Mouse (Mus musculus) MEL (cell line): ENCODE measurements at regions not wholly inside any gene's neighbourhood (a gene's known extent, or its start where the extent isn't known, plus 50 kb on each side); places are given as distances from the start of the nearest gene placed in this dataset.
A peak's percentile ranks its signal among the peaks of the same experiment; 100 is the strongest.

ENCODE experiments used
- DNase-seq: peaks from one replicate; pipeline ENCODE4 v3.0.0; 2011; ENCODE audit warnings: low read depth, low spot score
- H3K27ac ChIP-seq: 2 replicates; pipeline ENCODE4 v1.5.1; 2012; ENCODE audit warnings: low read depth, mild to moderate bottlenecking, control low read depth, low read length, moderate library complexity; ENCODE audit not compliant: control insufficient read depth
- H3K27me3 ChIP-seq, 2 experiments: fragments of 150-350 bp in 1 of 2; sonication (generic) in 1 of 2; 2 replicates each; pipeline ENCODE4 v1.6.1; 2012; ENCODE audit warnings: low read length in 2 of 2, mild to moderate bottlenecking in 2 of 2, improper control_type of control experiment in 1 of 2, moderate library complexity in 1 of 2; ENCODE audit not compliant: insufficient read depth in 2 of 2, control insufficient read depth in 1 of 2
- H3K36me3 ChIP-seq, 2 experiments: 2 replicates each; pipeline ENCODE4 v1.6.1; 2012 to 2014; ENCODE audit warnings: low read length in 2 of 2, improper control_type of control experiment in 1 of 2, inconsistent platforms in 1 of 2, mild to moderate bottlenecking in 1 of 2; ENCODE audit not compliant: insufficient read depth in 2 of 2, control insufficient read depth in 1 of 2
- H3K4me1 ChIP-seq, 2 experiments: fragments of 150-350 bp in 1 of 2; sonication (generic) in 1 of 2; 2 replicates each; pipeline ENCODE4 v1.6.1; 2012; ENCODE audit warnings: low read length in 2 of 2, improper control_type of control experiment in 1 of 2, mild to moderate bottlenecking in 1 of 2; ENCODE audit not compliant: insufficient read depth in 2 of 2, control insufficient read depth in 1 of 2
- H3K4me3 ChIP-seq, 2 experiments: fragments of 150-350 bp in 1 of 2; sonication (generic) in 1 of 2; 2 replicates each; pipeline ENCODE4 v1.5.1; 2012; ENCODE audit warnings: low read depth in 2 of 2, low read length in 2 of 2, mild to moderate bottlenecking in 2 of 2, moderate library complexity in 2 of 2, control low read depth in 1 of 2, improper control_type of control experiment in 1 of 2; ENCODE audit not compliant: control insufficient read depth in 1 of 2, insufficient read depth in 1 of 2
- H3K79me2 ChIP-seq: 2 replicates; pipeline ENCODE4 v1.6.1; 2012; ENCODE audit warnings: mild to moderate bottlenecking, low read length, moderate library complexity; ENCODE audit not compliant: control insufficient read depth, poor library complexity, insufficient read depth
- H3K9ac ChIP-seq: 2 replicates; pipeline ENCODE4 v1.6.1; 2012; ENCODE audit warnings: low read depth, mild to moderate bottlenecking, control low read depth, low read length, moderate library complexity; ENCODE audit not compliant: control insufficient read depth, poor library complexity, severe bottlenecking
- H3K9me3 ChIP-seq: fragments of 150-350 bp; sonication (generic); replicated peaks from 2 replicates; pipeline ENCODE4 v1.6.1; 2012; ENCODE audit warnings: mild to moderate bottlenecking, low read length, improper control_type of control experiment, moderate library complexity; ENCODE audit not compliant: insufficient read depth
- CTCF ChIP-seq, 3 experiments: IDR thresholded peaks in 2 of 3; conservative IDR thresholded peaks in 1 of 3; 2 replicates each; pipeline ENCODE4 v1.5.1; 2011 to 2012; ENCODE audit warnings: low read length in 3 of 3, low read depth in 2 of 3, mild to moderate bottlenecking in 2 of 3, improper control_type of control experiment in 1 of 3, inconsistent platforms in 1 of 3, mixed read lengths in 1 of 3, moderate library complexity in 1 of 3; ENCODE audit not compliant: control insufficient read depth in 1 of 3, insufficient read depth in 1 of 3, poor library complexity in 1 of 3, severe bottlenecking in 1 of 3
- ELF1 ChIP-seq: IDR thresholded peaks from 2 replicates; pipeline ENCODE4 v1.6.1; 2014; ENCODE audit warnings: low read depth, mild to moderate bottlenecking, inconsistent platforms, low read length, improper control_type of control experiment, moderate library complexity
- ETS1 ChIP-seq: IDR thresholded peaks from 2 replicates; pipeline ENCODE4 v1.6.1; 2012; ENCODE audit warnings: low read depth, mild to moderate bottlenecking, inconsistent platforms, low read length, improper control_type of control experiment, moderate library complexity
- GATA1 ChIP-seq: IDR thresholded peaks from 2 replicates; pipeline ENCODE4 v1.6.1; 2011; ENCODE audit warnings: low read depth, low read length, improper control_type of control experiment
- HCFC1 ChIP-seq: IDR thresholded peaks from 2 replicates; pipeline ENCODE4 v1.6.1; 2012; ENCODE audit warnings: low read depth, mild to moderate bottlenecking, inconsistent platforms, low read length, improper control_type of control experiment, moderate library complexity
- KAT2A ChIP-seq: conservative IDR thresholded peaks from 2 replicates; pipeline ENCODE4 v1.6.1; 2012; ENCODE audit warnings: low read depth, low read length, improper control_type of control experiment, inconsistent platforms
- MAFK ChIP-seq: IDR thresholded peaks from 2 replicates; pipeline ENCODE4 v1.6.1; 2011; ENCODE audit warnings: low read depth, mild to moderate bottlenecking, low read length, improper control_type of control experiment, borderline replicate concordance
- MEF2A ChIP-seq: IDR thresholded peaks from 2 replicates; pipeline ENCODE4 v1.6.1; 2014; ENCODE audit warnings: low read depth, mild to moderate bottlenecking, inconsistent platforms, low read length, improper control_type of control experiment; ENCODE audit not compliant: poor library complexity, insufficient replicate concordance, severe bottlenecking; ENCODE audit errors: extremely low read depth
- MYB ChIP-seq: IDR thresholded peaks from 2 replicates; pipeline ENCODE4 v1.6.1; 2011; ENCODE audit warnings: mild to moderate bottlenecking, low read depth, low read length, improper control_type of control experiment
- MYC ChIP-seq: IDR thresholded peaks from 2 replicates; pipeline ENCODE4 v1.6.1; 2011; ENCODE audit warnings: low read depth, mild to moderate bottlenecking, low read length, improper control_type of control experiment, moderate library complexity
- POLR2A ChIP-seq, 2 experiments: IDR thresholded peaks; 2 replicates each; pipeline ENCODE4 v1.6.1; 2011 to 2012; ENCODE audit warnings: low read length in 2 of 2, mild to moderate bottlenecking in 2 of 2, control low read depth in 1 of 2, improper control_type of control experiment in 1 of 2, low read depth in 1 of 2, moderate library complexity in 1 of 2; ENCODE audit not compliant: control insufficient read depth in 1 of 2, insufficient read depth in 1 of 2, poor library complexity in 1 of 2
- POLR2AphosphoS5 ChIP-seq: IDR thresholded peaks from 2 replicates; pipeline ENCODE4 v1.6.1; 2012; ENCODE audit warnings: low read depth, borderline replicate concordance, mild to moderate bottlenecking, inconsistent platforms, low read length, moderate library complexity, mixed read lengths
- RAD21 ChIP-seq: IDR thresholded peaks from 2 replicates; pipeline ENCODE4 v1.6.1; 2011; ENCODE audit warnings: mild to moderate bottlenecking, low read depth, low read length, improper control_type of control experiment
- SMC3 ChIP-seq: IDR thresholded peaks from 2 replicates; pipeline ENCODE4 v1.6.1; 2011; ENCODE audit warnings: low read depth, low read length, improper control_type of control experiment
- USF2 ChIP-seq, 2 experiments: IDR thresholded peaks; 2 replicates each; pipeline ENCODE4 v1.6.1; 2011 to 2012; ENCODE audit warnings: improper control_type of control experiment in 2 of 2, low read length in 2 of 2, borderline replicate concordance in 1 of 2, inconsistent platforms in 1 of 2, low read depth in 1 of 2, mild to moderate bottlenecking in 1 of 2; ENCODE audit not compliant: insufficient read depth in 1 of 2
- ZC3H11A ChIP-seq: IDR thresholded peaks from 2 replicates; pipeline ENCODE4 v1.6.1; 2012; ENCODE audit warnings: low read depth, mild to moderate bottlenecking, inconsistent platforms, low read length, improper control_type of control experiment
- ZMIZ1 ChIP-seq: IDR thresholded peaks from 2 replicates; pipeline ENCODE4 v1.6.1; 2012; ENCODE audit warnings: low read depth, mild to moderate bottlenecking, inconsistent platforms, low read length, improper control_type of control experiment, moderate library complexity
- ZNF384 ChIP-seq: IDR thresholded peaks from 2 replicates; pipeline ENCODE4 v1.6.1; 2012; ENCODE audit warnings: low read depth, mild to moderate bottlenecking, inconsistent platforms, low read length, improper control_type of control experiment

DNA sequence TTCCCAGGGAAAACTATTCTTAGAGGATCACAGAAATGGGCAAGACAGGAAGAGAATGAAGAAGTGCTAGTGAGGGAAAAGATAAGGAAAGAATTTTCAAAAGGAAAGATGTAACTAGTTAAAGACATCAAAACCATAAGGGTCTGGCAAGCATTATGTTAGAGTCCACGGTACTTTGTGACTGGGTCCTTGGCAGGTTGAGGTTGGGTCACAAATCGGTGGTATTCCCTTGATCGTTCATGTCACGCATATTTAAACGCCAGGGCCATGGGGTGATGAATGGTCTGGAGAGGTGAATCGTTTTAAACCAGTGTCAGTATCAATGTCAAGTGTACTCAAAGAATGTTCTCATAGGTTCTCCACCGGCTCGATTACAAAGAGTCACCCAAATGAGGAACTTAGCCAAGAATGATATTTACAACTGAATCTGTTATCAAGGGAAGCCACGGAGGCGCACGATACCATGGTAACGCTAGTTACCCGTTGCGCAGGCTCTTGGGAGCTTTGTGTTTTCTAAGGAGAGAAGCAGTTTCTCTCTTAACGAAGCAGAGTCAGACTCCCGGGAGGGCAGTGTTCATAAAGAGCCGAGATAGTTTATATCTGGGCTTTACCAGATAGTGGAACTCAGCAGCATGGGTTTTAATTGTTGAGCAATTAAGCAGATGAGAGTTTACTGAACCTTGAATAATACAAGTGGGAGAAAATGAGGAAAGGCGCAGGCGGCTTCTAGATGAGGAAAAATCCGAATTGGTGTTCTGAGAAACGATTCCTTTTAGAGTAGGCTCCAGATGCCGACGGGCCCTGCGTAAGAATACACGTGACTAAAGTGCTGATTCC is 124.0 kb downstream of the Cdc42ep3 start:
- no peak for DNase-seq
- no peak for TF ChIP-seq POLR2AphosphoS5
- TF ChIP-seq ZNF384, result no peak
- no peak for TF ChIP-seq KAT2A
- TF ChIP-seq MYB, result no peak
- TF ChIP-seq ZMIZ1, result no peak
- TF ChIP-seq MAFK, result no peak
- no peak for TF ChIP-seq MYC
- no peak for TF ChIP-seq HCFC1
- TF ChIP-seq USF2 (IDR thresholded peaks at IDR 0.05; ENCODE audit: borderline replicate concordance in 1 of 2, insufficient read depth in 1 of 2, low read depth in 1 of 2, low read length in 2 of 2), result no peak
- TF ChIP-seq MEF2A, result no peak
- TF ChIP-seq ELF1, result no peak
- TF ChIP-seq, all 39 proteins: peak for 0
- H3K36me3 ChIP-seq, result no peaks in the 10 kb centered on the region
- H3K4me1 ChIP-seq, result no peaks in the 10 kb centered on the region
- H3K9me3 ChIP-seq, result no peaks in the 10 kb centered on the region
- no peaks in the 10 kb centered on the region for H3K79me2 ChIP-seq
- H3K27me3 ChIP-seq, result no peaks in the 10 kb centered on the region
- no peak overlapping the region for H3K27ac ChIP-seq
- no peak overlapping the region for H3K4me3 ChIP-seq
- no peak overlapping the region for H3K9ac ChIP-seq

DNA sequence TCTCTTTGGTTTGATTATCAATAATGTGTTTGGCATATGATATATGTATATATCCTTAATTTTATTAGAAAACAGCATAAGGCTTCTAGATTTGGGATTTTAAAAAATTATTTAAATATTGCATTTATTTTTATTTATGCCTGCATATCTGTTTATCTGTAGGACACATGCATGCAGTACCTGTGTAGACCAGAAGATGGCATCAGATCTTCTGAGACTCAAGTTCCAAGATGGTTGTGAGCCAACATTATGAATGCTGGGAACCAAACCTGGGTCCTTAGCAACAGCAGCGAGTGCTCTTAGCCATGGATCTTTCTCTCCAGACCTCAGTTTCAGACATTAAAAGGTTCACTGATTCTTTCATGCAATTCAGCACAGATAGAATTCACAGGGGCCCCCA is 148.3 kb downstream of the Cdc42ep3 start:
- Histone ChIP-seq H3K4me1 (no peaks in the 10 kb centered on the region), H3K79me2 (no peaks in the 10 kb centered on the region)
- DNase-seq, result peak; percentile 28

More for the DNA sequence above, 148.3 kb downstream of the Cdc42ep3 start:
- Histone ChIP-seq H3K9me3 (no peaks in the 10 kb centered on the region), H3K27ac (no peak overlapping the region), H3K4me3 (no peak overlapping the region), H3K36me3 (no peaks in the 10 kb centered on the region), H3K9ac (no peak overlapping the region), H3K27me3 (no peaks in the 10 kb centered on the region)
- TF ChIP-seq ZC3H11A (no peak), SMC3 (peak; percentile 51), CTCF (IDR thresholded peaks at IDR 0.05 in 2 of 3, conservative IDR thresholded peaks at IDR 0.05 in 1 of 3; ENCODE audit: control insufficient read depth in 1 of 3, insufficient read depth in 1 of 3, low read depth in 2 of 3, low read length in 3 of 3, poor library complexity in 1 of 3, severe bottlenecking in 1 of 3) (peak in 2 of 3 experiments; percentile 31 to 40; a peak in 3 of 6 replicates), GATA1 (no peak), RAD21 (peak; percentile 25), POLR2A (IDR thresholded peaks at IDR 0.05; ENCODE audit: control insufficient read depth in 1 of 2, insufficient read depth in 1 of 2, low read depth in 1 of 2, low read length in 2 of 2, poor library complexity in 1 of 2) (no peak), ETS1 (no peak)
